Mouse (Mus musculus): ENCODE results near the gene Mpdz. TPM values are rescaled to one million over a fixed set of nuclear protein-coding genes. Genes with fewer than 3 reads are reported as not detected.
A peak's percentile ranks its signal among the peaks of the same experiment; 100 is the strongest.

The Mpdz gene
- total RNA-seq (2014; rRNA removed): 37.8 and 38.8 TPM in 2 replicates
- polyA plus RNA-seq (2015; fragmentation: Nextera tagmentation; extraction: Ambion mirVana): 7.8 and 9.7 TPM in 2 replicates

- peak; percentile 85 for DNase-seq (ENCODE audit: low spot score)
- H3K27me3 ChIP-seq (ENCODE audit: insufficient read depth, low read length): no peaks in the 10 kb centered on the region
- H3K4me2 ChIP-seq (ENCODE audit: low read depth, low read length): peak within 1 kb of the TSS; percentile 74
- no peaks in the 10 kb centered on the region for H3K36me3 ChIP-seq (ENCODE audit: insufficient read depth, low read length)
- peak within 1 kb of the TSS; percentile 82 for H3K27ac ChIP-seq
- no peaks in the 10 kb centered on the region for H3K4me1 ChIP-seq (ENCODE audit: insufficient read depth, low read length)
- under 1% methylated on average over 95 of the region's 97 CpGs for WGBS
- no peaks in the 10 kb centered on the region for H3K9me3 ChIP-seq (ENCODE audit: low read length)
- ATAC-seq: peak; percentile 94
- H3K9ac ChIP-seq (replicated peaks; ENCODE audit: low read length): peak within 1 kb of the TSS; percentile 88
- TF ChIP-seq CTCF (IDR thresholded peaks at IDR 0.05; ENCODE audit: low read depth): no peak
- peak within 1 kb of the TSS; percentile 86 for H3K4me3 ChIP-seq (ENCODE audit: low read length)
Measured at GRCm38 (mm10) chr4:81442078-81442981, at the start of gene Mpdz. Mpdz (minus strand) TSS chr4:81442815.

DNA sequence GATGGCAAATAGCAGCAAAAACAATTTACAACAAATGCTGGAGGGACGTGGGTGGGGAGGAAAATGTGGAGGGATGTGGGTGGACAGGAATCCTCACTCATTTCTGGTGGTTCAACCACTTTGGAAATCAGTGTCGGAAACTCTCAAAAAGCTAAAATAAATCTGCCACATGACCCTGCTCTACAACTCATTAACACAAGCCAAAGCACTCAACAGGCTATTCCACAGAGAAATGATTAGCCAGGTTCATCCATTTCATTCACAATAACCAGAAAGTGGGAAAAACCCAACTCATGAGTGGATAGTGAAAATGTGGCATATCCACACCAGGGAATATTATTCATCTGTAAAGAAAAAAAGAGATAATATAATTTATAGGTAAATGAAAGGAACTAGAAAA is 47.9 kb upstream of the Mpdz start:
- TF ChIP-seq CTCF (IDR thresholded peaks at IDR 0.05; ENCODE audit: low read depth): no peak
- no peaks in the 10 kb centered on the region for H3K9me3 ChIP-seq (ENCODE audit: low read length)
- DNase-seq (ENCODE audit: low spot score): no peak
- H3K4me2 ChIP-seq (ENCODE audit: low read depth, low read length): no peak overlapping the region
- H3K4me1 ChIP-seq (ENCODE audit: insufficient read depth, low read length): no peaks in the 10 kb centered on the region
- no peaks in the 10 kb centered on the region for H3K27me3 ChIP-seq (ENCODE audit: insufficient read depth, low read length)
- no peak overlapping the region for H3K9ac ChIP-seq (replicated peaks; ENCODE audit: low read length)
- H3K36me3 ChIP-seq (ENCODE audit: insufficient read depth, low read length): no peaks in the 10 kb centered on the region
- no peak overlapping the region for H3K27ac ChIP-seq
- H3K4me3 ChIP-seq (ENCODE audit: low read length): no peak overlapping the region
- 89% methylated on average over 2 of the region's 2 CpGs for WGBS
- no peak for ATAC-seq

DNA sequence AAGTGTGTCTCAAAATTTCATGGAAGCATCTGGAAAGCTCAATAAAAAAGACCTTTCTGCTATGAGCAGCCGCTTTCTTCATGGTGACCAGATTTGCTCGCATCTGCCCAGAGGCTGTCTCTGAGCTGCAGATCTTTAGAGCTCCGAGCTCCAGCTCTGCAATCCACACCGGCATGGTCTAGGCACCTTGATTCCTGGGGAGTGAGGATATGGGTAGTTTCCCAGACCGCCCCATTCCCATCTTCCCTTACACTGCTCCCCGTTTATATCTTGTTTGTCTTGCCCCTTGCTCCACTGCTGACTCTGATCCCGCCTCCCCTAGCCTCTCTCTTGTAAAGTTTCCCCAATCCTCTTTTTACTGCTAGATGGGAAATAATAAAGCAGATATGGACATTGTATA is 42.0 kb upstream of the Mpdz start:
- Histone ChIP-seq H3K27ac (no peak overlapping the region), H3K4me3 (ENCODE audit: low read length) (no peak overlapping the region), H3K36me3 (ENCODE audit: insufficient read depth, low read length) (no peaks in the 10 kb centered on the region), H3K4me2 (ENCODE audit: low read depth, low read length) (no peak overlapping the region), H3K9me3 (ENCODE audit: low read length) (no peaks in the 10 kb centered on the region), H3K9ac (replicated peaks; ENCODE audit: low read length) (no peak overlapping the region), H3K27me3 (ENCODE audit: insufficient read depth, low read length) (no peaks in the 10 kb centered on the region), H3K4me1 (ENCODE audit: insufficient read depth, low read length) (no peaks in the 10 kb centered on the region)
- DNase-seq (ENCODE audit: low spot score): no peak
- ATAC-seq: no peak
- WGBS: 72% methylated on average over 7 of the region's 7 CpGs
- no peak for TF ChIP-seq CTCF (IDR thresholded peaks at IDR 0.05; ENCODE audit: low read depth)

- H3K4me2 ChIP-seq (ENCODE audit: low read depth, low read length): no peak overlapping the region
- 82% methylated on average over 18 of the region's 18 CpGs for WGBS
- no peak overlapping the region for H3K4me3 ChIP-seq (ENCODE audit: low read length)
- no peaks in the 10 kb centered on the region for H3K36me3 ChIP-seq (ENCODE audit: insufficient read depth, low read length)
- ATAC-seq (no peak), DNase-seq (ENCODE audit: low spot score) (no peak)
- H3K4me1 ChIP-seq (ENCODE audit: insufficient read depth, low read length): no peaks in the 10 kb centered on the region
- no peaks in the 10 kb centered on the region for H3K27me3 ChIP-seq (ENCODE audit: insufficient read depth, low read length)
- H3K9ac ChIP-seq (replicated peaks; ENCODE audit: low read length): no peak overlapping the region
- TF ChIP-seq CTCF (IDR thresholded peaks at IDR 0.05; ENCODE audit: low read depth): no peak
- no peaks in the 10 kb centered on the region for H3K9me3 ChIP-seq (ENCODE audit: low read length)
- H3K27ac ChIP-seq: no peak overlapping the region
Measured at GRCm38 (mm10) chr4:81483887-81484602, 41.4 kb upstream of the Mpdz start.

- Histone ChIP-seq H3K27me3 (ENCODE audit: insufficient read depth, low read length) (no peaks in the 10 kb centered on the region), H3K4me1 (ENCODE audit: insufficient read depth, low read length) (no peaks in the 10 kb centered on the region), H3K36me3 (ENCODE audit: insufficient read depth, low read length) (no peaks in the 10 kb centered on the region), H3K4me2 (ENCODE audit: low read depth, low read length) (no peak overlapping the region), H3K9ac (replicated peaks; ENCODE audit: low read length) (no peak overlapping the region), H3K9me3 (ENCODE audit: low read length) (no peaks in the 10 kb centered on the region), H3K4me3 (ENCODE audit: low read length) (no peak overlapping the region), H3K27ac (no peak overlapping the region)
- no peak for DNase-seq (ENCODE audit: low spot score)
- WGBS: 19% methylated on average over 6 of the region's 6 CpGs
- ATAC-seq: no peak
- no peak for TF ChIP-seq CTCF (IDR thresholded peaks at IDR 0.05; ENCODE audit: low read depth)
Measured at GRCm38 (mm10) chr4:81483159-81483558, 40.5 kb upstream of the Mpdz start.

DNA sequence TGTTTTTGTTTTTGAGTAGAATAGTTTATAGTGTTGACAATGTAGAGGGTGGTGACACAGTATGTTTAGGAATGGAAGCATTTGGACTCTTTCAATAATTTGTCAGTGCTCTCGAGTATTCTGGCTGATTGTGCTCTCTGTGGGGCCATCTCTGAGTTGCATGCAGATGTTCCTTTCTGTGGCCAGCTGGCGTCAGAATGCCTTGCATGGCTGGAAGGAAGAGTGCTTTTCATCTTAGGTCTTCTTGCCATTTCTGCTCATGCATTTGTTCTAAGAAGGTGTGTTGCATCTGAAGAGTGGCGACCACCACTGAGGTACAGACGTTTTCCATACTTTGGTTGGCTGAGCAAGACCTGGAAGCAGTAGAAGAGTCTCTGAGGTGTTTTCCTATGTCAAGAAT is 24.2 kb upstream of the Mpdz start:
- H3K36me3 ChIP-seq (ENCODE audit: insufficient read depth, low read length): no peaks in the 10 kb centered on the region
- ATAC-seq: no peak

More for the DNA sequence above, 24.2 kb upstream of the Mpdz start:
- no peak for DNase-seq (ENCODE audit: low spot score)
- H3K9ac ChIP-seq (replicated peaks; ENCODE audit: low read length): no peak overlapping the region
- H3K27me3 ChIP-seq (ENCODE audit: insufficient read depth, low read length): no peaks in the 10 kb centered on the region
- no peaks in the 10 kb centered on the region for H3K9me3 ChIP-seq (ENCODE audit: low read length)
- no peak for TF ChIP-seq CTCF (IDR thresholded peaks at IDR 0.05; ENCODE audit: low read depth)
- H3K4me1 ChIP-seq (ENCODE audit: insufficient read depth, low read length): no peaks in the 10 kb centered on the region
- no peak overlapping the region for H3K4me3 ChIP-seq (ENCODE audit: low read length)
- H3K27ac ChIP-seq: no peak overlapping the region
- WGBS: 78% methylated on average over 4 of the region's 4 CpGs
- H3K4me2 ChIP-seq (ENCODE audit: low read depth, low read length): no peak overlapping the region
